Mouse (Mus musculus) cerebellum, adult 8-10 months (tissue): ENCODE data around the gene Hlx.

Experiments used
- DNase-seq: peaks from one replicate; pipeline ENCODE4 v3.0.0; 2022

Hlx gene

GRCm38 (mm10) chr1:184713716-184714115 is 18.7 kb downstream of the Hlx start:
- DNase-seq, result no peak

GRCm38 (mm10) chr1:184707532-184708248 is 24.7 kb downstream of the Hlx start:
- DNase-seq, result no peak

GRCm38 (mm10) chr1:184704901-184705300 is 27.5 kb downstream of the Hlx start:
- no peak for DNase-seq

GRCm38 (mm10) chr1:184699295-184699694 is 33.1 kb downstream of the Hlx start:
- DNase-seq, result no peak

GRCm38 (mm10) chr1:184695451-184695850 is 37.0 kb downstream of the Hlx start:
- DNase-seq, result no peak

- DNase-seq, result no peak
Observed at GRCm38 (mm10) chr1:184692204-184692904, 40.1 kb downstream of the Hlx start.

- no peak for DNase-seq
Observed at GRCm38 (mm10) chr1:184691240-184691639, 41.2 kb downstream of the Hlx start.

GRCm38 (mm10) chr1:184688026-184688425 is 44.4 kb downstream of the Hlx start:
- no peak for DNase-seq

- DNase-seq, result no peak
Observed at GRCm38 (mm10) chr1:184687512-184687911, 44.9 kb downstream of the Hlx start.

GRCm38 (mm10) chr1:184683541-184683940 is 48.9 kb downstream of the Hlx start:
- DNase-seq, result no peak

- DNase-seq, result no peak
Observed at GRCm38 (mm10) chr1:184679416-184679965, 52.9 kb downstream of the Hlx start.

- DNase-seq, result no peak
Observed at GRCm38 (mm10) chr1:184677641-184678040, 54.8 kb downstream of the Hlx start.
